Mouse (Mus musculus): ENCODE results near the gene Uck1. TPM values are rescaled to one million over a fixed set of nuclear protein-coding genes. Genes with fewer than 3 reads are reported as not detected.

Uck1 gene
- total RNA-seq (2014; rRNA removed) (115 and 138 TPM in 2 replicates), polyA plus RNA-seq (2015; fragmentation: Nextera tagmentation; extraction: Ambion mirVana) (90.8 and 92.5 TPM in 2 replicates)

- Histone ChIP-seq H3K27ac (peak within 1 kb of the TSS; percentile 74), H3K36me3 (ENCODE audit: insufficient read depth, low read length) (peaks cover 16% of the 10 kb centered on the region; the same call in 1 of the 2 replicates), H3K4me1 (ENCODE audit: insufficient read depth, low read length) (peaks cover 6% of the 10 kb centered on the region; the same call in 1 of the 2 replicates), H3K9me3 (ENCODE audit: low read length) (no peaks in the 10 kb centered on the region), H3K4me3 (ENCODE audit: low read length) (peak within 1 kb of the TSS; percentile 90), H3K9ac (replicated peaks; ENCODE audit: low read length) (peak within 1 kb of the TSS; percentile 80), H3K4me2 (ENCODE audit: low read depth, low read length) (peak within 1 kb of the TSS; percentile 72), H3K27me3 (ENCODE audit: insufficient read depth, low read length) (no peaks in the 10 kb centered on the region)
- no peak for TF ChIP-seq CTCF (IDR thresholded peaks at IDR 0.05; ENCODE audit: low read depth)
- 1% methylated on average over 59 of the region's 59 CpGs for WGBS
- DNase-seq (ENCODE audit: low spot score) (peak; percentile 95), ATAC-seq (peak; percentile 95)
Measured at GRCm38 (mm10) chr2:32259657-32260417, at the start of gene Uck1. Gene Uck1 (minus strand): TSS chr2:32260159.

GRCm38 (mm10) chr2:32308870-32309568 is 49.1 kb upstream of the Uck1 start:
- H3K36me3 ChIP-seq (ENCODE audit: insufficient read depth, low read length): peaks cover 42% of the 10 kb centered on the region
- H3K4me3 ChIP-seq (ENCODE audit: low read length): no peak overlapping the region
- no peak for ATAC-seq
- peaks cover 8% of the 10 kb centered on the region for H3K4me1 ChIP-seq (ENCODE audit: insufficient read depth, low read length)
- H3K9me3 ChIP-seq (ENCODE audit: low read length): no peaks in the 10 kb centered on the region
- 88% methylated on average over 16 of the region's 16 CpGs for WGBS
- DNase-seq (ENCODE audit: low spot score): no peak
- no peak overlapping the region for H3K9ac ChIP-seq (replicated peaks; ENCODE audit: low read length)
- H3K27ac ChIP-seq: no peak overlapping the region
- no peak overlapping the region for H3K4me2 ChIP-seq (ENCODE audit: low read depth, low read length)
- no peak for TF ChIP-seq CTCF (IDR thresholded peaks at IDR 0.05; ENCODE audit: low read depth)
- H3K27me3 ChIP-seq (ENCODE audit: insufficient read depth, low read length): no peaks in the 10 kb centered on the region

- no peak overlapping the region for H3K4me3 ChIP-seq (ENCODE audit: low read length)
- peaks cover 8% of the 10 kb centered on the region for H3K4me1 ChIP-seq (ENCODE audit: insufficient read depth, low read length)
- peak; percentile 87 for DNase-seq (ENCODE audit: low spot score)
- no peak overlapping the region for H3K27ac ChIP-seq
- 43% methylated on average over 8 of the region's 8 CpGs for WGBS
- H3K36me3 ChIP-seq (ENCODE audit: insufficient read depth, low read length): peaks cover 51% of the 10 kb centered on the region
- no peaks in the 10 kb centered on the region for H3K9me3 ChIP-seq (ENCODE audit: low read length)
- TF ChIP-seq CTCF (IDR thresholded peaks at IDR 0.05; ENCODE audit: low read depth): peak; percentile 91
- ATAC-seq: peak; percentile 35; the same call in 1 of the 2 replicates
- no peak overlapping the region for H3K4me2 ChIP-seq (ENCODE audit: low read depth, low read length)
- H3K9ac ChIP-seq (replicated peaks; ENCODE audit: low read length): no peak overlapping the region
- H3K27me3 ChIP-seq (ENCODE audit: insufficient read depth, low read length): no peaks in the 10 kb centered on the region
Measured at GRCm38 (mm10) chr2:32307941-32308760, 48.2 kb upstream of the Uck1 start.

GRCm38 (mm10) chr2:32307247-32307798 is 47.4 kb upstream of the Uck1 start:
- no peak for TF ChIP-seq CTCF (IDR thresholded peaks at IDR 0.05; ENCODE audit: low read depth)
- H3K36me3 ChIP-seq (ENCODE audit: insufficient read depth, low read length): peaks cover 58% of the 10 kb centered on the region
- ATAC-seq: no peak
- H3K9me3 ChIP-seq (ENCODE audit: low read length): no peaks in the 10 kb centered on the region
- 80% methylated on average over 6 of the region's 6 CpGs for WGBS
- no peak overlapping the region for H3K4me3 ChIP-seq (ENCODE audit: low read length)
- peaks cover 6% of the 10 kb centered on the region for H3K4me1 ChIP-seq (ENCODE audit: insufficient read depth, low read length)
- no peak overlapping the region for H3K9ac ChIP-seq (replicated peaks; ENCODE audit: low read length)
- no peak overlapping the region for H3K4me2 ChIP-seq (ENCODE audit: low read depth, low read length)
- DNase-seq (ENCODE audit: low spot score): no peak
- no peak overlapping the region for H3K27ac ChIP-seq
- no peaks in the 10 kb centered on the region for H3K27me3 ChIP-seq (ENCODE audit: insufficient read depth, low read length)

- ATAC-seq (no peak), DNase-seq (ENCODE audit: low spot score) (no peak)
- no peak overlapping the region for H3K4me2 ChIP-seq (ENCODE audit: low read depth, low read length)
- WGBS: 81% methylated on average over 9 of the region's 9 CpGs
- no peaks in the 10 kb centered on the region for H3K4me1 ChIP-seq (ENCODE audit: insufficient read depth, low read length)
- peaks cover 65% of the 10 kb centered on the region for H3K36me3 ChIP-seq (ENCODE audit: insufficient read depth, low read length)
- no peak overlapping the region for H3K4me3 ChIP-seq (ENCODE audit: low read length)
- no peak overlapping the region for H3K9ac ChIP-seq (replicated peaks; ENCODE audit: low read length)
- no peak overlapping the region for H3K27ac ChIP-seq
- H3K27me3 ChIP-seq (ENCODE audit: insufficient read depth, low read length): no peaks in the 10 kb centered on the region
- no peaks in the 10 kb centered on the region for H3K9me3 ChIP-seq (ENCODE audit: low read length)
- no peak for TF ChIP-seq CTCF (IDR thresholded peaks at IDR 0.05; ENCODE audit: low read depth)
Measured at GRCm38 (mm10) chr2:32306176-32306575, 46.2 kb upstream of the Uck1 start.

GRCm38 (mm10) chr2:32305668-32306067 is 45.7 kb upstream of the Uck1 start:
- no peak for ATAC-seq
- Histone ChIP-seq H3K4me2 (ENCODE audit: low read depth, low read length) (no peak overlapping the region), H3K9me3 (ENCODE audit: low read length) (no peaks in the 10 kb centered on the region), H3K4me3 (ENCODE audit: low read length) (no peak overlapping the region), H3K27me3 (ENCODE audit: insufficient read depth, low read length) (no peaks in the 10 kb centered on the region), H3K36me3 (ENCODE audit: insufficient read depth, low read length) (peaks cover 69% of the 10 kb centered on the region), H3K4me1 (ENCODE audit: insufficient read depth, low read length) (no peaks in the 10 kb centered on the region), H3K27ac (no peak overlapping the region), H3K9ac (replicated peaks; ENCODE audit: low read length) (no peak overlapping the region)
- DNase-seq (ENCODE audit: low spot score): no peak
- 88% methylated on average over 5 of the region's 5 CpGs for WGBS
- TF ChIP-seq CTCF (IDR thresholded peaks at IDR 0.05; ENCODE audit: low read depth): no peak

Measured in hindbrain, postnatal 0 days (tissue).